In genomic region chr7:110362005-110362404, GRCm38 (mm10) we compare ENCODE assay signal across 1 mouse cellular context.
A peak's percentile ranks its signal among the peaks of the same experiment; 100 is the strongest.
TF ChIP-seq lines count a peak whose summit lies in the region.

No protein-coding gene starts in this region.

TF ChIP-seq in CH12.LX, 34 proteins besides CTCF, POLR2A, EP300 and RAD21 (continued from another document):
- TF ChIP-seq ELF1 (IDR thresholded peaks at IDR 0.05; ENCODE audit: low read depth, low read length) (no peak; the same call in 1 of the 2 replicates), SIN3A (IDR thresholded peaks at IDR 0.05; ENCODE audit: low read length) (peak; percentile 52; the same call in 1 of the 2 replicates), UBTF (IDR thresholded peaks at IDR 0.05; ENCODE audit: low read depth, low read length) (no peak), ZMIZ1 (IDR thresholded peaks at IDR 0.05; ENCODE audit: low read depth, low read length) (no peak), MYC (IDR thresholded peaks at IDR 0.05; ENCODE audit: low read depth, low read length) (peak; percentile 56; the same call in 1 of the 2 replicates), RCOR1 (conservative IDR thresholded peaks at IDR 0.05; ENCODE audit: low read depth, low read length) (peak; percentile 73; the same call in 1 of the 2 replicates), KAT2A (IDR thresholded peaks at IDR 0.05; ENCODE audit: insufficient replicate concordance, low read length) (no peak), SMC3 (IDR thresholded peaks at IDR 0.05; ENCODE audit: low read depth, low read length) (no peak; the same call in 1 of the 2 replicates), NRF1 (IDR thresholded peaks at IDR 0.05; ENCODE audit: low read depth, low read length) (no peak), ZNF384 (IDR thresholded peaks at IDR 0.05; ENCODE audit: low read depth, low read length) (peak; percentile 24; the same call in 1 of the 2 replicates), CHD2 (IDR thresholded peaks at IDR 0.05; ENCODE audit: low read length) (peak; percentile 44; the same call in 1 of the 2 replicates), GABPA (IDR thresholded peaks at IDR 0.05; ENCODE audit: insufficient replicate concordance, low read depth, low read length) (no peak), TCF12 (IDR thresholded peaks at IDR 0.05; ENCODE audit: low read depth, low read length) (peak; percentile 68), HCFC1 (IDR thresholded peaks at IDR 0.05; ENCODE audit: low read depth, low read length) (no peak), CHD1 (IDR thresholded peaks at IDR 0.05; ENCODE audit: low read depth, low read length) (no peak), ETS1 (conservative IDR thresholded peaks at IDR 0.05; ENCODE audit: low read depth, low read length) (peak; percentile 77), JUN (IDR thresholded peaks at IDR 0.05; ENCODE audit: insufficient read depth, low read depth, low read length) (peak; percentile 33; the same call in 1 of the 2 replicates), BHLHE40 (IDR thresholded peaks at IDR 0.05; ENCODE audit: low read depth, low read length) (peak; percentile 82), MAX (IDR thresholded peaks at IDR 0.05; ENCODE audit: low read length) (peak; percentile 25; the same call in 1 of the 2 replicates), E2F4 (IDR thresholded peaks at IDR 0.05; ENCODE audit: insufficient replicate concordance, low read depth, low read length) (0 out of 2 replicates have a peak, but pooled peaks have one; percentile 48), TBP (conservative IDR thresholded peaks at IDR 0.05; ENCODE audit: low read depth, low read length) (no peak), ZC3H11A (IDR thresholded peaks at IDR 0.05; ENCODE audit: low read depth, low read length) (no peak)
